Mouse (Mus musculus): ENCODE measurements around the gene Olfr600. TPM values are rescaled to one million over a fixed set of nuclear protein-coding genes. Genes with fewer than 3 reads are reported as not detected.
"Not testable (repeated sequence)": the region's sequence is repeated elsewhere in the genome, so short reads cannot be mapped to it uniquely, and the experiment has no call there.

Gene Olfr600
- polyA plus RNA-seq, 1 experiment = not detected

DNA sequence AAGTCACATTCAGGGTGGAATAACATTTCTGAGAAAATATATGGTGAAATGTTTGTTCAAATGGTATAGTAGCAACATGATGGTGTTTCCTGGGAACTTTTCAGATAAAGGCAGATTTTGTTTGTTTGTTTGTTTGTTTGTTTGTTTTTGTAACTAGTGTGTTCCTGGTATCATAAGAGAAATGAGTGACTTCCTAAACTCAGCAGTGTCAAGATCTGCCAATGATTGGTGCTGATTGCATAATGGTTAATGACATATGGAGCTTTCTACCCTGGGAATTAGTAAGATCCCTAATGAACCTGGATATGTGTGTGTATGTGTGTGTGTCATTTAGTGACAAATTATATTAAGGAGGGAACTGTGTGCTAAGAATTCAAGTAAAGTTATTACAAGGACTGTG is 26.2 kb downstream of the Olfr600 start, which contains the start of gene Olfr598:
TSS of gene Olfr598 (plus strand) at position 301 of the 400 bp plus-strand sequence.
- no peaks in the 10 kb centered on the region for H3K9me3 ChIP-seq (replicated peaks; ENCODE audit: control insufficient read depth, insufficient read depth, low read length, poor library complexity, severe bottlenecking)
- no peak within 1 kb of the TSS for H3K27ac ChIP-seq (ENCODE audit: insufficient read depth, low read length)
- H3K4me1 ChIP-seq (ENCODE audit: control insufficient read depth, insufficient read depth, low read length) = no peaks in the 10 kb centered on the region
- no peak for TF ChIP-seq EP300 (IDR thresholded peaks at IDR 0.05; ENCODE audit: insufficient read depth, low read depth, low read length)
- no peak for TF ChIP-seq CTCF (IDR thresholded peaks at IDR 0.05; ENCODE audit: low read depth, low read length)
- no peak for TF ChIP-seq POLR2A (IDR thresholded peaks at IDR 0.05; ENCODE audit: insufficient read depth, low read length)
- H3K27me3 ChIP-seq (ENCODE audit: control insufficient read depth, insufficient read depth, low read length, poor library complexity, severe bottlenecking) = no peaks in the 10 kb centered on the region
- H3K9ac ChIP-seq (ENCODE audit: low read depth, poor library complexity, severe bottlenecking) = no peak within 1 kb of the TSS
- no peak within 1 kb of the TSS for H3K4me3 ChIP-seq (ENCODE audit: low read depth, low read length)
- no peaks in the 10 kb centered on the region for H3K36me3 ChIP-seq (ENCODE audit: control insufficient read depth, insufficient read depth, low read length, poor library complexity, severe bottlenecking)

DNA sequence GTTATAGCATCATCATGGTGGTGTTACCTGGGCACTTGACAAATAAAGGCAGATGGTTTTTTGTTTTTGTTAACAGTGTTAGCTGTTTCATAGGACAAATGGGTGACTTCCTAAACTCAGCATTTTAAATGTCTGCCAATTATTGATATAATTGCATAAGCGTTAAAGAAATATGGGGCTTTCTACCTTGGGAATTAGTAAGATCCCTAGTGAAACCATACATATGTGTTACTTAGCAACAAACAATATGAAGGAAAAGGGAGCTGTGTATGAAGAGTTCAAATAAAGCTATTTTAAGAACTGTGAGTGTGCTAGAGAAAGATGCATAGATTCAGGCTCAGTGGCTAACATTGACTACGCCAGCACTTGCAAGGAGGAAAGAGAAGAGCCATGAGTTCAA is 33.5 kb downstream of the Olfr600 start, which contains the start of gene Olfr597:
TSS of gene Olfr597 (plus strand) at position 301 of the 400 bp plus-strand sequence.
- H3K36me3 ChIP-seq (ENCODE audit: control insufficient read depth, insufficient read depth, low read length, poor library complexity, severe bottlenecking); H3K27ac ChIP-seq (ENCODE audit: insufficient read depth, low read length); H3K9ac ChIP-seq (ENCODE audit: low read depth, poor library complexity, severe bottlenecking); H3K4me1 ChIP-seq (ENCODE audit: control insufficient read depth, insufficient read depth, low read length); H3K9me3 ChIP-seq (replicated peaks; ENCODE audit: control insufficient read depth, insufficient read depth, low read length, poor library complexity, severe bottlenecking); H3K27me3 ChIP-seq (ENCODE audit: control insufficient read depth, insufficient read depth, low read length, poor library complexity, severe bottlenecking); H3K4me3 ChIP-seq (ENCODE audit: low read depth, low read length): not testable (repeated sequence)

DNA sequence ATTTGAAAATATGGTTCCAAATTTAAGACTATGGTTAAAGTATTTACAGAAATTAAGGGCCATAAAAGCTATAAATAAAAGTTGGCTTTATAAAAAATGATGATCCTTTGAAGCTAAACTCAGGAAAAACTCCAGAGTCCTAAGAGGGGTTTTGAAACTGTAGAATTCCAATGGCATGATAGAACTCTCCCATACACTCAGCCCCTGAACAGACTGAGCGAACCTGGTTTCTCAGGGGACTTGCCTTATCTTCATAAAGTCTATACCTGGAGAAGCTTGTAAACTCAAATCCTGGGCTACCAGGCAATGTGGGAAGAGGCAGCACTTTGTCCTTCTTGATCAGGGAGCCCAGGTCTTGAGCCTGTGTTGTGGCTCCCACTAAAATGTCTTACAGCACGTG is 44.1 kb downstream of the Olfr600 start, which contains the start of gene Olfr596:
TSS of gene Olfr596 (plus strand) at position 301 of the 400 bp plus-strand sequence.
- H3K27me3 ChIP-seq (ENCODE audit: control insufficient read depth, insufficient read depth, low read length, poor library complexity, severe bottlenecking); H3K4me3 ChIP-seq (ENCODE audit: low read depth, low read length); H3K9me3 ChIP-seq (replicated peaks; ENCODE audit: control insufficient read depth, insufficient read depth, low read length, poor library complexity, severe bottlenecking); H3K36me3 ChIP-seq (ENCODE audit: control insufficient read depth, insufficient read depth, low read length, poor library complexity, severe bottlenecking); H3K9ac ChIP-seq (ENCODE audit: low read depth, poor library complexity, severe bottlenecking); H3K4me1 ChIP-seq (ENCODE audit: control insufficient read depth, insufficient read depth, low read length); H3K27ac ChIP-seq (ENCODE audit: insufficient read depth, low read length): not testable (repeated sequence)

Other genes starting within 250 kb of the Olfr600 start
- not detected in 2 replicates for gene Olfr586, start 224.0 kb downstream of the Olfr600 start, polyA plus RNA-seq (2011; ENCODE audit: insufficient read depth, insufficient read length, low read depth, missing spikeins)
- not detected in 2 replicates for gene Olfr588-ps1, start 208.8 kb downstream of the Olfr600 start, polyA plus RNA-seq (2011; ENCODE audit: insufficient read depth, insufficient read length, low read depth, missing spikeins)
- gene Olfr589, start 193.3 kb downstream of the Olfr600 start, polyA plus RNA-seq (2011; ENCODE audit: insufficient read depth, insufficient read length, low read depth, missing spikeins) = not detected in 2 replicates
- not detected in 2 replicates for gene Olfr591, start 171.3 kb downstream of the Olfr600 start, polyA plus RNA-seq (2011; ENCODE audit: insufficient read depth, insufficient read length, low read depth, missing spikeins)
- gene Olfr592, start 164.9 kb downstream of the Olfr600 start, polyA plus RNA-seq (2011; ENCODE audit: insufficient read depth, insufficient read length, low read depth, missing spikeins) = not detected in 2 replicates
- not detected in 2 replicates for gene Olfr593, start 137.8 kb downstream of the Olfr600 start, polyA plus RNA-seq (2011; ENCODE audit: insufficient read depth, insufficient read length, low read depth, missing spikeins)
- not detected in 2 replicates for gene Olfr594, start 132.7 kb downstream of the Olfr600 start, polyA plus RNA-seq (2011; ENCODE audit: insufficient read depth, insufficient read length, low read depth, missing spikeins)
- not detected in 2 replicates for gene Usp17ld, start 97.2 kb downstream of the Olfr600 start, polyA plus RNA-seq (2011; ENCODE audit: insufficient read depth, insufficient read length, low read depth, missing spikeins)
- gene Olfr596, start 44.0 kb downstream of the Olfr600 start, polyA plus RNA-seq (2011; ENCODE audit: insufficient read depth, insufficient read length, low read depth, missing spikeins) = not detected in 2 replicates
- not detected in 2 replicates for gene Olfr597, start 33.4 kb downstream of the Olfr600 start, polyA plus RNA-seq (2011; ENCODE audit: insufficient read depth, insufficient read length, low read depth, missing spikeins)
- not detected in 2 replicates for gene Olfr598, start 26.1 kb downstream of the Olfr600 start, polyA plus RNA-seq (2011; ENCODE audit: insufficient read depth, insufficient read length, low read depth, missing spikeins)
- gene Olfr599, start 13.8 kb downstream of the Olfr600 start, polyA plus RNA-seq (2011; ENCODE audit: insufficient read depth, insufficient read length, low read depth, missing spikeins) = not detected in 2 replicates
- gene Olfr601, start 13.0 kb upstream of the Olfr600 start, polyA plus RNA-seq (2011; ENCODE audit: insufficient read depth, insufficient read length, low read depth, missing spikeins) = not detected in 2 replicates
- not detected in 2 replicates for gene Olfr603, start 36.5 kb upstream of the Olfr600 start, polyA plus RNA-seq (2011; ENCODE audit: insufficient read depth, insufficient read length, low read depth, missing spikeins)
- not detected in 2 replicates for gene Usp17lc, start 65.4 kb upstream of the Olfr600 start, polyA plus RNA-seq (2011; ENCODE audit: insufficient read depth, insufficient read length, low read depth, missing spikeins)
- gene Olfr605, start 95.8 kb upstream of the Olfr600 start, polyA plus RNA-seq (2011; ENCODE audit: insufficient read depth, insufficient read length, low read depth, missing spikeins) = not detected in 2 replicates
- not detected in 2 replicates for gene Olfr606, start 99.4 kb upstream of the Olfr600 start, polyA plus RNA-seq (2011; ENCODE audit: insufficient read depth, insufficient read length, low read depth, missing spikeins)
- gene Olfr607, start 114.5 kb upstream of the Olfr600 start, polyA plus RNA-seq (2011; ENCODE audit: insufficient read depth, insufficient read length, low read depth, missing spikeins) = 0.13 TPM in 1 of 2 replicates, not detected in the other
- not detected in 2 replicates for gene Olfr608, start 120.2 kb upstream of the Olfr600 start, polyA plus RNA-seq (2011; ENCODE audit: insufficient read depth, insufficient read length, low read depth, missing spikeins)
- not detected in 2 replicates for gene Olfr609, start 148.4 kb upstream of the Olfr600 start, polyA plus RNA-seq (2011; ENCODE audit: insufficient read depth, insufficient read length, low read depth, missing spikeins)
- gene Olfr610, start 162.5 kb upstream of the Olfr600 start, polyA plus RNA-seq (2011; ENCODE audit: insufficient read depth, insufficient read length, low read depth, missing spikeins) = not detected in 2 replicates
- gene Olfr611, start 171.2 kb upstream of the Olfr600 start, polyA plus RNA-seq (2011; ENCODE audit: insufficient read depth, insufficient read length, low read depth, missing spikeins) = not detected in 2 replicates
- gene Olfr612, start 193.0 kb upstream of the Olfr600 start, polyA plus RNA-seq (2011; ENCODE audit: insufficient read depth, insufficient read length, low read depth, missing spikeins) = not detected in 2 replicates
- not detected in 2 replicates for gene Olfr613, start 198.4 kb upstream of the Olfr600 start, polyA plus RNA-seq (2011; ENCODE audit: insufficient read depth, insufficient read length, low read depth, missing spikeins)
- gene Olfr615, start 206.4 kb upstream of the Olfr600 start, polyA plus RNA-seq (2011; ENCODE audit: insufficient read depth, insufficient read length, low read depth, missing spikeins) = not detected in 2 replicates
- gene Olfr616, start 219.5 kb upstream of the Olfr600 start, polyA plus RNA-seq (2011; ENCODE audit: insufficient read depth, insufficient read length, low read depth, missing spikeins) = not detected in 2 replicates
- not detected in 2 replicates for gene Olfr617, start 223.4 kb upstream of the Olfr600 start, polyA plus RNA-seq (2011; ENCODE audit: insufficient read depth, insufficient read length, low read depth, missing spikeins)
- gene Olfr618, start 240.4 kb upstream of the Olfr600 start, polyA plus RNA-seq (2011; ENCODE audit: insufficient read depth, insufficient read length, low read depth, missing spikeins) = not detected in 2 replicates